Mouse (Mus musculus) CD4-positive, CD25-positive, alpha-beta regulatory T cell, adult 9 weeks (primary cell): ENCODE data around the gene Jmjd8. TPM values are rescaled to one million over a fixed set of nuclear protein-coding genes. Genes with fewer than 3 reads are reported as not detected.

Experiments used
- polyA plus RNA-seq: library from polyadenylated mRNA; unstranded; fragments of 100-300 nt; shearing (Covaris generic); gene quantifications from one replicate; pipeline ENCODE4 v1.2.1, GENCODE M21; 2017

The Jmjd8 gene
- 44.0 TPM for polyA plus RNA-seq

GRCm38 (mm10) chr17:25828712-25829557, at the start of gene Jmjd8:
Gene Jmjd8, plus strand, starts transcription at chr17:25828867.

GRCm38 (mm10) chr17:25785281-25785745, 43.4 kb upstream of the Jmjd8 start, which contains the start of gene Haghl:
Gene Haghl, minus strand, starts transcription at chr17:25785673.

GRCm38 (mm10) chr17:25786280-25786679, 42.4 kb upstream of the Jmjd8 start, which contains the start of gene Ccdc78:
Gene Ccdc78, plus strand, starts transcription at chr17:25786580.

GRCm38 (mm10) chr17:25792615-25793014, 36.1 kb upstream of the Jmjd8 start, which contains the start of gene Fam173a:
Gene Fam173a, minus strand, starts transcription at chr17:25792901.

GRCm38 (mm10) chr17:25795609-25796092, 33.0 kb upstream of the Jmjd8 start, which contains the start of gene AC134908.4:
Gene AC134908.4, minus strand, starts transcription at chr17:25795659.

GRCm38 (mm10) chr17:25796951-25797369, 31.7 kb upstream of the Jmjd8 start, which contains the start of gene Metrn:
Gene Metrn, minus strand, starts transcription at chr17:25797136.

GRCm38 (mm10) chr17:25808789-25809605, 19.7 kb upstream of the Jmjd8 start, which contains the start of gene Fbxl16:
Gene Fbxl16, plus strand, starts transcription at chr17:25809085.

GRCm38 (mm10) chr17:25823452-25823851, 5.2 kb upstream of the Jmjd8 start, which contains the start of gene Wdr24:
Gene Wdr24, plus strand, starts transcription at chr17:25823627.

GRCm38 (mm10) chr17:25833291-25833663, 4.6 kb downstream of the Jmjd8 start, which contains the start of gene Stub1:
Gene Stub1, minus strand, starts transcription at chr17:25833404.

GRCm38 (mm10) chr17:25837076-25837410, 8.4 kb downstream of the Jmjd8 start, which contains the start of gene Rhbdl1:
Gene Rhbdl1, minus strand, starts transcription at chr17:25837295.

GRCm38 (mm10) chr17:25841117-25841880, 12.6 kb downstream of the Jmjd8 start, which contains the start of gene Gm20683:
Gene Gm20683, minus strand, starts transcription at chr17:25841763.

GRCm38 (mm10) chr17:25844396-25844901, 15.8 kb downstream of the Jmjd8 start, which contains the start of gene Rhot2:
Gene Rhot2, minus strand, starts transcription at chr17:25844851.

GRCm38 (mm10) chr17:25860832-25861703, 32.4 kb downstream of the Jmjd8 start, which contains the start of gene Wdr90:
Gene Wdr90, minus strand, starts transcription at chr17:25861501.

GRCm38 (mm10) chr17:25868601-25869191, 40.0 kb downstream of the Jmjd8 start, which contains the start of gene Mcrip2:
Gene Mcrip2, minus strand, starts transcription at chr17:25868764.

GRCm38 (mm10) chr17:25874721-25875170, 46.1 kb downstream of the Jmjd8 start, which contains the start of gene Mettl26:
Gene Mettl26, plus strand, starts transcription at chr17:25875074.

GRCm38 (mm10) chr17:25880196-25880910, 51.7 kb downstream of the Jmjd8 start, which contains the start of gene Wfikkn1:
Gene Wfikkn1, minus strand, starts transcription at chr17:25880858.

